Mouse (Mus musculus) liver, adult 2 months (tissue): ENCODE measurements around the gene Lyve1.

Experiments
- CTCF ChIP-seq: fragments of 200-500 bp; IDR thresholded peaks from 2 replicates; pipeline ENCODE4 v1.5.1; 2011; ENCODE audit warnings: low read depth, low read length, control low read depth
- POLR2A ChIP-seq: fragments of 200-500 bp; IDR thresholded peaks from 2 replicates; pipeline ENCODE4 v1.6.1; 2011; ENCODE audit warnings: low read length, control low read depth; ENCODE audit not compliant: insufficient read depth; ENCODE audit errors: extremely low read depth

DNA sequence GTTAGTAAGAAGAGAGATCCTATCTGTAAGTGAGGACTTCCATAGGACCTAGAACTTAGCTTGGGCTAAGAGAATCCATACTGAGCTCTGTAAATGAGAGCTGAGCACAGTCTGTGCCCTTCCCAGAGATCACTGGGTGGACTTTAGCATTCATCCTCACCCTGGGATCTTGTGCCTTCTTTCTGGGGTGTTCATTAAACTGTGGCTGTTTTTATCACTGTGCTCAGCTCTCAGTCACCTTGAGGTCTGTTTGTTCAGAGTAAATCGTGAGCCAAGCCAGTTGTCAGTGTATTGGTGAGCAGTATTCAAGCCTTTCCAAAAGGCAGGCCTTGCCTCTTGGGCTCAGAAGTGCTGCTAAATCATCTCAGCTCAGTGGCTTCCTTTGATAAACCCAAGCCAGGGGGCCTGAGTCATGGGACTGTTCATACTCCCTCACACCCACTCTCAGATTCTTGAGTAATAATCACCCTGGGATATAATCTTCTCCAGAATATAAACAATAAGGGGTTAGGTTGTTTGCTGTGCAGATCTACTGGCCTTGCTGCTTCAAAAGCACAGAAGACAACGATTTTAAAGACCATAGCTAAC, 18.8 kb upstream of the Lyve1 start:
- TF ChIP-seq POLR2A, result no peak
- no peak for TF ChIP-seq CTCF
